Mouse (Mus musculus) skeletal muscle tissue, adult 2 months (tissue): ENCODE data around the gene Olfml2a.
"Not testable (repeated sequence)": the region's sequence is repeated elsewhere in the genome, so short reads cannot be mapped to it uniquely, and the experiment has no call there.

Source experiments
- DNase-seq: peaks from one replicate; pipeline ENCODE4 v3.0.0-alpha.2; 2012; ENCODE audit warnings: low read depth, low spot score

Olfml2a gene

DNA sequence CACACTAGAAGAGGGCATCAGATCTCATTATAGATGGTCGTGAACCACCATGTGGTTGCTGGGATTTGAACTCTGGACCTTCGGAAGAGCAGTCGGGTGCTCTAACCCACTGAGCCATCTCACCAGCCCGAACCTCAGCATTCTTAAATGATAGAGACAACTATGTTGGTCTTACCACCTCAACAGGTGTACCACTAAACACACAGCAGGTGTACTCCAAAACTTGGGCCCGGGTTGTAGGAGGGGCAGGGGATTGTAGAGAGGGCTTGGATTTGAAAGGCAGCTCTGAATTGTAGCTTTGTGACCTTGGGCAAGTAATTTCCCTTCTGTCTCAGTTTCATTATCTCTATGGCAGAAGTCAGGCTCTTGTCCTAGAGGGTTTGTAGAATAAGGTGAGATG lies 78.4 kb downstream of the Olfml2a start:
- not testable (repeated sequence) for DNase-seq

- DNase-seq = peak; percentile 78
Measured at GRCm38 (mm10) chr2:39011264-39011663, 79.5 kb downstream of the Olfml2a start.

GRCm38 (mm10) chr2:39011971-39012370 lies 80.2 kb downstream of the Olfml2a start:
- no peak for DNase-seq

GRCm38 (mm10) chr2:39012768-39013279 lies 81.0 kb downstream of the Olfml2a start:
- DNase-seq = no peak
